Mouse (Mus musculus) bone marrow macrophage, adult 2 months (primary cell): ENCODE measurements around the gene Usp9y. TPM values are rescaled to one million over a fixed set of nuclear protein-coding genes. Genes with fewer than 3 reads are reported as not detected.
A peak's percentile ranks its signal among the peaks of the same experiment; 100 is the strongest.

Source experiments
- H3K27ac ChIP-seq: 2 replicates; pipeline ENCODE4 v1.5.1; 2012; ENCODE audit warnings: low read depth, low read length; ENCODE audit not compliant: insufficient read depth
- H3K4me1 ChIP-seq: 2 replicates; pipeline ENCODE4 v1.6.1; 2012; ENCODE audit warnings: low read length; ENCODE audit not compliant: control insufficient read depth, insufficient read depth
- H3K4me3 ChIP-seq: 2 replicates; pipeline ENCODE4 v1.5.1; 2012; ENCODE audit warnings: mild to moderate bottlenecking, low read length, moderate library complexity; ENCODE audit not compliant: insufficient read depth
- CTCF ChIP-seq: IDR thresholded peaks from 2 replicates; pipeline ENCODE4 v1.5.1; 2012; ENCODE audit warnings: low read depth, mild to moderate bottlenecking, low read length, moderate library complexity
- POLR2A ChIP-seq: IDR thresholded peaks from 2 replicates; pipeline ENCODE4 v1.6.1; 2012; ENCODE audit warnings: mild to moderate bottlenecking, low read depth, low read length, borderline replicate concordance
- polyA plus RNA-seq: library from polyadenylated mRNA; stranded (reverse); fragments of >200 nt; gene quantifications from 2 replicates; pipeline ENCODE4 v1.2.4, GENCODE M21; 2012; ENCODE audit not compliant: missing spikeins, insufficient read depth, insufficient read length

Usp9y gene
- polyA plus RNA-seq: not detected in 2 replicates

- Histone ChIP-seq H3K4me1 (no peaks in the 10 kb centered on the region), H3K27ac (no peak within 1 kb of the TSS), H3K4me3 (no peak within 1 kb of the TSS)
- TF ChIP-seq POLR2A (no peak), CTCF (no peak)
Observed at GRCm38 (mm10) chrY:1459682-1460081, at the start of gene Usp9y. TSS of gene Usp9y (minus strand) at chrY:1459782.

GRCm38 (mm10) chrY:1293708-1294107 is 165.9 kb downstream of the Usp9y start:
- no peak overlapping the region for H3K4me3 ChIP-seq
- H3K27ac ChIP-seq: peak overlapping the region; percentile 40
- H3K4me1 ChIP-seq: peaks cover 6% of the 10 kb centered on the region
- TF ChIP-seq CTCF (no peak), POLR2A (no peak)

DNA sequence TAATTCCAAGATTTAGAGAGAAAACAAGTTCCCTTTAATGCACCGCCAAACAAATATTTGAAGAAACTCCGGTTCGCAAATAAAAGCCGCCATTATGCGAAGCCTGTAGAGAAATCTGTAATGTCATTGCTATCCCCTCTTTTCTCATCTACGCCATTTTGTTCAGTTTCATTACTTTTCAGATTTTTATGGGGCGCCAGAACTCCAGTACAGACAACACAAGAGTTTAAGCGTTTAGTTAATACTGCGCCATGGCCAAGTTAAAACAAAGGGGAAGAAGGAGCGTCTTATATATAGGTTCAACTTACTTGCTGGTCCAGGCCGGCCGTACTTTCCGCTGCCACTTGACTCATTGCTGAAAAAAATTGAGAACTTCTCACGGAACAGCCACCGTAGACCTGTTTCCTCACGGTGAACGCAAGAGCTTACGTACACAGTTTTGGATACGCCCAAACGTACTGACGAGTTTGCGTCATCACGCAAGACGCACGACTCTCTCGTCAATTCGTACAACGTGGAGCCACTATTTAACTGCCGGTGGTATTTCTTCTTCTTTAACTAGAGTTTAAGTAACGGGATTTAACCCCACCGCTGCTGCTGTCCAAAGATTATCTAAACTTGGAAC is 173.3 kb downstream of the Usp9y start, which contains the start of gene Ddx3y:
Gene Ddx3y, minus strand, starts transcription at position 459 of the 625 bp plus-strand sequence.
- Histone ChIP-seq H3K4me1 (0 out of 2 replicates have a peak, but pooled peaks cover under 1% of the 10 kb centered on the region), H3K4me3 (peak within 1 kb of the TSS; percentile 63)
- TF ChIP-seq CTCF (no peak), POLR2A (no peak)

GRCm38 (mm10) chrY:1285735-1286134 is 173.8 kb downstream of the Usp9y start:
- H3K4me1 ChIP-seq: no peaks in the 10 kb centered on the region
- peak overlapping the region; percentile 63 for H3K4me3 ChIP-seq
- peak overlapping the region; percentile 91 for H3K27ac ChIP-seq
- no peak for TF ChIP-seq CTCF

More for the DNA sequence above, 173.3 kb downstream of the Usp9y start, which contains the start of gene Ddx3y:
- peak within 1 kb of the TSS; percentile 91 for H3K27ac ChIP-seq

Other genes starting within 250 kb of the Usp9y start
- not detected in 2 replicates for gene Uty, start 214.0 kb downstream of the Usp9y start, polyA plus RNA-seq
- gene Ddx3y, start 173.2 kb downstream of the Usp9y start, polyA plus RNA-seq: not detected in 2 replicates